Mouse (Mus musculus) G1E (cell line): ENCODE results near the gene Fbxw11.

Source experiments
- CTCF ChIP-seq: IDR thresholded peaks from 2 replicates; pipeline ENCODE4 v1.5.1; 2012; ENCODE audit warnings: low read depth, low read length, inconsistent platforms, mixed read lengths
- GATA1 ChIP-seq: IDR thresholded peaks from 2 replicates; pipeline ENCODE4 v1.6.1; 2012; ENCODE audit warnings: borderline replicate concordance, low read length, inconsistent platforms, mixed read lengths
- POLR2AphosphoS5 ChIP-seq: IDR thresholded peaks from 2 replicates; pipeline ENCODE4 v1.6.1; 2012; ENCODE audit warnings: low read depth, low read length, inconsistent platforms; ENCODE audit not compliant: insufficient replicate concordance

- TF ChIP-seq GATA1 (no peak), POLR2AphosphoS5 (no peak), CTCF (no peak)
These were observed 22.6 kb upstream of the Fbxw11 start for GRCm38 (mm10) chr11:32619866-32620456.
